Mouse (Mus musculus) testis, adult 2 months (tissue): ENCODE measurements at regions not wholly inside any gene's neighbourhood (a gene's known extent, or its start where the extent isn't known, plus 50 kb on each side); places are given as distances from the start of the nearest gene placed in this dataset.

Experiments
- CTCF ChIP-seq: fragments of 200-500 bp; IDR thresholded peaks from 2 replicates; pipeline ENCODE4 v1.5.1; 2012; ENCODE audit warnings: low read depth, mild to moderate bottlenecking, inconsistent platforms, low read length, moderate library complexity; ENCODE audit not compliant: control insufficient read depth, insufficient read depth, insufficient replicate concordance
- POLR2A ChIP-seq: fragments of 200-500 bp; IDR thresholded peaks from 2 replicates; pipeline ENCODE4 v1.6.1; 2012; ENCODE audit warnings: low read depth, mild to moderate bottlenecking, inconsistent platforms, low read length, moderate library complexity; ENCODE audit not compliant: control insufficient read depth

DNA sequence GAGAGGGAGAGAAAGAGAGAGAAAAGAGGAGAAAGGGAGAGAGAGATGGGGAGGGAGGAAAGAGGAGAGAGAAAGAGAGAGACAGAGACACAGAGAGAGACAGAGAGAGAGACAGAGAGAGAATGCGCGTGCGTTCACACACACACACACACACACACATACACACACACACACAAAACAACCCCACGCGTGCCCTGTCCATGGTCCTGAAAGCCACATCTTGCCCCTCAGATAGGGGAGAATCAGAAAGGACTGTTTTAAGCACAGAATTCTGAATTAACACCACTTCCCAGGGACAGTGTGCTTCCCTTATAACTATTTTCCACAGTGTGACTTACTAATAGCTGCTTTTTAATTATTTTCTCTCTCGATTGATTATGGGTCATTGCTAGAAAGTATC lies 368.7 kb upstream of the Camk1g start:
- TF ChIP-seq CTCF (no peak), POLR2A (no peak)
